Mouse (Mus musculus) limb, embryonic 10.5 days (tissue): ENCODE measurements around the gene Irak2. TPM values are rescaled to one million over a fixed set of nuclear protein-coding genes. Genes with fewer than 3 reads are reported as not detected.

Experiments
- DNase-seq: peaks from one replicate; pipeline ENCODE4 v3.0.0-alpha.2; 2017; ENCODE audit warnings: low spot score
- H3K27ac ChIP-seq: fragments of 300-500 bp; sonication (generic); 2 replicates; pipeline ENCODE4 v1.5.1; 2016; ENCODE audit warnings: mild to moderate bottlenecking
- H3K27me3 ChIP-seq: fragments of 300-500 bp; sonication (generic); 2 replicates; pipeline ENCODE4 v1.6.1; 2016; ENCODE audit warnings: low read depth, mild to moderate bottlenecking; ENCODE audit not compliant: poor library complexity, severe bottlenecking
- H3K36me3 ChIP-seq: fragments of 300-500 bp; sonication (generic); 2 replicates; pipeline ENCODE4 v1.6.1; 2016; ENCODE audit warnings: mild to moderate bottlenecking, moderate library complexity
- H3K4me1 ChIP-seq: fragments of 300-500 bp; sonication (generic); 2 replicates; pipeline ENCODE4 v1.6.1; 2016
- H3K4me3 ChIP-seq: fragments of 300-500 bp; sonication (generic); 2 replicates; pipeline ENCODE4 v1.5.1; 2016; ENCODE audit warnings: mild to moderate bottlenecking, moderate library complexity
- H3K9me3 ChIP-seq: fragments of 300-500 bp; sonication (generic); replicated peaks from 2 replicates; pipeline ENCODE4 v1.6.1; 2016; ENCODE audit warnings: mild to moderate bottlenecking
- WGBS: fragments of 180-500 bp; shearing (Covaris S2); methylation state at CpG from one replicate; pipeline ENCODE4 v1.1.7; 2016; 5-methylcytosine and 5-hydroxymethylcytosine counted together
- microRNA-seq: library from miRNA; unstranded; fragments of <30 nt; microRNA quantifications from one replicate; pipeline ENCODE4, GENCODE M21; 2017
- polyA plus RNA-seq: library from polyadenylated mRNA; unstranded; fragments of >200 nt; fragmentation: Nextera tagmentation; extraction: Ambion mirVana; gene quantifications from 2 replicates; pipeline ENCODE4 v1.2.1, GENCODE M21; 2016

Gene Irak2
- polyA plus RNA-seq, 1 experiment from 2014 or later: 4.5 TPM

DNA sequence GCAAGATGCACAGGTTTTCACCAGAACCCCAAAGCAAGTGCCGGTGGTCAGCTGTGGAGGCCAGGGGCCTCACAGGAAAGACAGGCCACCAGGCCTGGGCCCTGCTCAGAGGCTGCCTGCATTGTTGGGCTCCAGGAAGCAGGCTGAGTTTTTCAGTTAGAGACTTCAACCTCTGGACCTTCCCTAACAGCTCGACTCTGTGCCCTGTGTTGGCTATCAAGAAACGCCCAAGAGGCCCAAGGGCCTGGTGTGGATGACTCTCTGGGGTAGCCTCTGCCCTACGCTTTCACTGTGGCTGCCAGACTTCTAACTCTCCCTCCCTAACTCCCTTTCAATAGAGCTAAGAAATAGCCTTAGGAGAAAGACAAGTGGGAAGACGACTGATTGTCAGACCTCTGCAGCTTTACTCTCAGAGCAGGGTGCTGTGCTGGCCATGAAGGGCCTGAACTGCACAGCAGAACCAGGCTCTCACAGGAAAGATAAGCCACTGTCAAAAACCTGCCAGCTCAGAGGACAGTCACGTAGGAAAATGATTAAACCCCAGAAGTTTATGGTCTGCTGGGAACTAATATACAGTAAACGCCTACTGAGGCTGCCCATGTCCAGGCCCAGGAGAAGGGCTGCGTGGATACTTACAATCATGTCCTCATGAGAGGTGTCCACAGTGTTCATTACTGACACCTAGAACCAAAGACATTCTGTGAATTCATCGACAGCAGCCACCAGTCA lies 99.2 kb downstream of the Irak2 start:
- Histone ChIP-seq H3K9me3 (no peaks in the 10 kb centered on the region), H3K4me3 (no peak overlapping the region), H3K36me3 (peaks cover 62% of the 10 kb centered on the region), H3K4me1 (peaks cover 16% of the 10 kb centered on the region), H3K27ac (no peak overlapping the region), H3K27me3 (no peaks in the 10 kb centered on the region)
- 92% methylated on average over 9 of the region's 9 CpGs for WGBS
- DNase-seq: no peak

DNA sequence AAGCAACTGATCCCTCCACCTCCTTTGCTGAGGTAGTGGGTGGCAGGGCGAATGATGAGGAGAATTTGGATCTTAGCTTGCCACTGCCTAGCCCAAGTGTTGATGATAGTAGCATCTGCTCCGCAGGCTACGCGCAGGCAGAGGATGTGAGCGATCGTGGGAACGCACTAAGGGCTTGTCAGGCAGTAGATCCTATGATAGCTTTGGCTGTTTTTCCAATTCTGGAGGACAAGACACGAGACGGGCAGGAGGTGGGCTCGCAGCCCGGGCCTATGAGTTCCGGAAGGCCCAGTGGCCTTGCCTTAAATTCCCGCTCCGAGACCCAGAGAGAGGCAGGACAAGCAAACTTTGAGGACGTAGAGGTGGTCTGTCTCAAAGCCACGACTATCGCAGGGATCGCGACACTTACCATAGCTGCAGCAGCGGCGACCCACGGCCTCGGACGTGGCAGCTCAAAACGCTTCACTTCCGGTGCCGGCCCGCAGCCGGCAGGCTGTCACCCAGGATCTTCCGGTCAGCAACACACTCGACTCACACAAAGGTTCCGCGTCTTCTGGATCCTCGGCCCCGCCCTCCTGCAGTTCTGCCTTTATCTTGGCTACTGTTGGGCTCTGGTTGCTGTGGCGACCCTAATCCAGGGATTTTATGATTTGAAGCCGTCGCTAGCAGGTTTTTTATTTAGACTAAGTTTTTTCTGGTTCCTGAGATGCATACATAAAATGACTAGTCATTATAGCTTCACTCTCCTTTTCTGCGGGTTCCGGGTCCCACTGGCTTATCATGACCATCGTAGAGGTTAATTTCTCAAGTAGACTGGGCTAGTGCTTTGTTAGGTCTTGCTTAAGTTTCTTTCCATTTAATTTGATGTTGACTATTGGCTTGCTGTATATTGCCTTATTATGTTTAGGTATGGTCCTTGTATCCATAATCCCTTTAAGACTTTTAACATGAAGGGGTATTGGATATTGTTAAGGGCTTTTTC lies 102.3 kb downstream of the Irak2 start, which contains the start of gene Sec13:
TSS of gene Sec13 (minus strand) at position 508 of the 982 bp plus-strand sequence.
- Histone ChIP-seq H3K27me3 (no peaks in the 10 kb centered on the region), H3K4me3 (peak within 1 kb of the TSS; percentile 88), H3K27ac (peak within 1 kb of the TSS; percentile 86), H3K9me3 (no peaks in the 10 kb centered on the region), H3K36me3 (peaks cover 32% of the 10 kb centered on the region), H3K4me1 (peaks cover 16% of the 10 kb centered on the region)
- 7% methylated on average over 41 of the region's 41 CpGs for WGBS
- DNase-seq: peak; percentile 93

DNA sequence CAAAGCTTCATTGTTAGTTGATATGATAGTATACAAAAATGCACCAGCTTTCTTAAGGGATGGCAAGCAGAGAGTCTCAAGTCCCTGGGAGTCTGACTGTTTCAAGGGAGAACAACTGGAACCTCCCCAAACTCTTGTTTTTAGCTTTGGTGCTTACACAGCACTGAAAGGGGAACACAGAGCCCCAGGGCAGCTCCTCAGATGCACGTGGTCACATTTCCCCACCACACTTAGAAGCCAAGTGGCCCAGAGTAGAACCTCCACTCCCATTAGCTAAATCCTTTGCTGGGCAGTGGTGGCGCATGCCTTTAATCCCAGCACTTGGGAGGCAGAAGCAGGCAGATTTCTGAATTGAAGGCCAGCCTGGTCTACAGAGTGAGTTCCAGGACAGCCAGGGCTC lies 103.2 kb downstream of the Irak2 start:
- H3K27ac ChIP-seq: no peak overlapping the region
- WGBS: 66% methylated on average over 2 of the region's 2 CpGs
- peaks cover 16% of the 10 kb centered on the region for H3K4me1 ChIP-seq
- peaks cover 23% of the 10 kb centered on the region for H3K36me3 ChIP-seq
- no peaks in the 10 kb centered on the region for H3K9me3 ChIP-seq
- peaks cover 7% of the 10 kb centered on the region; the same call in 1 of the 2 replicates for H3K27me3 ChIP-seq
- no peak for DNase-seq
- no peak overlapping the region for H3K4me3 ChIP-seq

DNA sequence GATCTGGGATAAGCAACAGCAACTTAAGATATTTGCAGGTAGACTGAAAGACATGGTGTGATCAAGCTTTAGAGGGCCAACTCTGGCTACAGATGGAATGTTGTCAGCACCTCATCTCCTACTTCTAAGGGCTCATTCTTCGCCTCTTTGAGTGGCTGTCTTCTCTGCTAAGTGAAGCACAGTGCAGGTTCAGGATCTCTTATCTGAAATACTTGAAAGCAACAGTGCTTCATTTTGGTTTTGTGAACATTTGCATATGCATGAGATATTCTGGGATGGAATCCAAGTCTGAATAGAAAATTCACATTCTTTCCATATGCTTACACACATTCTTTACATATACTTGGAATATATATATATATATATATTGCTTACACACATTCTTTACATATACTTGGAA lies 104.1 kb downstream of the Irak2 start:
- H3K4me1 ChIP-seq: peaks cover 16% of the 10 kb centered on the region

DNA sequence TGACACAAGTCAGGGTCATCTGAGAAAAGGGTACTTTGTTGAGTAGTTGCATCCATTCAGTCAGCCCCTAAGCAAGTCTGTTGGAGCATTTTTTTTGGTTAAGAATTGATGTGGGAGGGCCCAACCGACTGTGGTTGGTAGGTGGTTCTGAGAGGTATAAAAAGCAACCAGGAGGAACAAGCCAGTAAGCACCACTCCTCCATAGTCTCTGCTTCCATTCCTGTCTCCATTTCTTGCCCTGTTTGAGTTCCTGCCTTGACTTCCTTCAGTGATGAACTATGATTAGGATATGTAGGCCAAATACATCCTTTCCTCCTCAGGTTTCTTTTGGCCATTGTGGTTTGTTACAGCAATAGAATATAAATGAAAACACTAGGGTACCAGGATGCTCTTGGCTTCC lies 104.8 kb downstream of the Irak2 start:
- H3K27ac ChIP-seq: no peak overlapping the region
- peaks cover 6% of the 10 kb centered on the region for H3K36me3 ChIP-seq
- no peaks in the 10 kb centered on the region for H3K9me3 ChIP-seq
- H3K4me3 ChIP-seq: no peak overlapping the region
- peaks cover 16% of the 10 kb centered on the region for H3K27me3 ChIP-seq
- DNase-seq: no peak
- peaks cover 16% of the 10 kb centered on the region for H3K4me1 ChIP-seq
- 59% methylated on average over 1 of the region's 1 CpGs for WGBS

More for the DNA sequence above, 104.1 kb downstream of the Irak2 start:
- Histone ChIP-seq H3K9me3 (no peaks in the 10 kb centered on the region), H3K4me3 (no peak overlapping the region), H3K27me3 (peaks cover 10% of the 10 kb centered on the region; the same call in 1 of the 2 replicates), H3K27ac (no peak overlapping the region), H3K36me3 (peaks cover 14% of the 10 kb centered on the region)
- DNase-seq: no peak
- 90% methylated on average over 1 of the region's 1 CpGs for WGBS

Small RNA genes lying within 50 kb of the gene (microRNA-seq; reads per million reads assigned to microRNA genes)
- 1.8 reads per million for gene Mir7042

Other genes starting within 250 kb of the Irak2 start
- gene Ttll3, start 249.2 kb upstream of the Irak2 start, polyA plus RNA-seq: 2.7 and 4.1 TPM in 2 replicates
- gene Rpusd3, start 219.1 kb upstream of the Irak2 start, polyA plus RNA-seq: 37.9 and 40.8 TPM in 2 replicates
- not detected in 2 replicates for gene Cidec, start 202.7 kb upstream of the Irak2 start, polyA plus RNA-seq
- 90.3 and 98.5 TPM in 2 replicates for gene Jagn1, start 195.9 kb upstream of the Irak2 start, polyA plus RNA-seq
- gene Il17re, start 180.0 kb upstream of the Irak2 start, polyA plus RNA-seq: 2.2 and 2.3 TPM in 2 replicates
- 3.4 and 4.0 TPM in 2 replicates for gene Il17rc, start 167.0 kb upstream of the Irak2 start, polyA plus RNA-seq
- gene Creld1, start 155.2 kb upstream of the Irak2 start, polyA plus RNA-seq: 16.2 and 17.4 TPM in 2 replicates
- 0.60 and 0.73 TPM in 2 replicates for gene Prrt3, start 136.5 kb upstream of the Irak2 start, polyA plus RNA-seq
- gene Emc3, start 106.8 kb upstream of the Irak2 start, polyA plus RNA-seq: 75.8 and 75.9 TPM in 2 replicates
- gene Fancd2, start 106.8 kb upstream of the Irak2 start, polyA plus RNA-seq: 21.6 and 21.9 TPM in 2 replicates
- 0.30 TPM in 1 of 2 replicates, not detected in the other for gene Fancd2os, start 37.8 kb upstream of the Irak2 start, polyA plus RNA-seq
- 206 and 208 TPM in 2 replicates for gene Brk1, start 33.7 kb upstream of the Irak2 start, polyA plus RNA-seq
- 41.4 and 47.7 TPM in 2 replicates for gene Vhl, start 14.5 kb upstream of the Irak2 start, polyA plus RNA-seq
- 0.48 and 0.89 TPM in 2 replicates for gene Tatdn2, start 58.6 kb downstream of the Irak2 start, polyA plus RNA-seq
- gene Ghrl, start 81.4 kb downstream of the Irak2 start, polyA plus RNA-seq: not detected in 2 replicates
- 309 and 316 TPM in 2 replicates for gene Sec13, start 102.3 kb downstream of the Irak2 start, polyA plus RNA-seq